Mouse (Mus musculus): Measurements from ENCODE around the gene Pbld1.

Gene Pbld1

DNA sequence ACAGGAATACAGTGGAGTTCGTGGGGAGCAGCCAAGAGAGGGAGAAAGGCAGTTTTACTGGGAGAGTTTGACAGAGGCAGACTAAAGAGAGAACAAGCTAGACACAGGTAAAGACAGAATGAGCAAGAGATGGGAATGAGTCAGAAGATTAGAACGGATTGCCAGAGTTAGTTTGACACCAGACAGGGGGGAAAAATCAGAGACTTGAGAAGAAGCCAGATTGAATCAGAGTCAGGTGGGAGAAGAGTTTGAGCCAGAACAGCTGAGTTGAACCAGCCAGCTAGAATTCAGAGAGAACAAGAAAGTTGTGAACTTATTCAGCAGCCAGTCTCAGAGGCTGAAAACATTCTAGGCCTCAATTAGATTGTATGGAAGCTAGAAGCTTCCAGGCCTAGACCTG lies at the start of gene Pbld1:
TSS of gene Pbld1 (plus strand) at position 301 of the 400 bp plus-strand sequence.
- no peak for DNase-seq (ENCODE audit: low spot score)

- DNase-seq (ENCODE audit: low spot score) = no peak
Observed at GRCm38 (mm10) chr10:63010268-63010667, 49.7 kb upstream of the Pbld1 start.

DNA sequence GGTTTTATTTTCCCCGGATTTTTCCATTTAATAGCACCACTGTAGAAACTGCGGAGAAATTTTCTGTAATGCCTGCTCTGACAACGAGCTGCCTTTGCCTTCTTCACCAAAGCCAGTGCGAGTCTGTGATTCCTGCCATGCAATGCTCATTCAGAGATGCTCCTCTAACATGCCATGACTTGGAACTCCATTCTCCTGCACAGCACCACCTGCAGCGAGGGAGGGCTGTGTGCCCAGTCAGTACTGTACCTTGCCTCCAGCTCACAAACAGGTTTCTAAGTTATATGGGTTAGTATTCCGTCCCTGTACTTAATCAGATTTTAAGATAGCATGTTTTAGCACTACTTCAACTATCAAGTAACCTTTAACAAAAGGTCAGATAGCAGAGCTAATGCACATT lies 48.4 kb upstream of the Pbld1 start:
- no peak for DNase-seq (ENCODE audit: low spot score)

DNA sequence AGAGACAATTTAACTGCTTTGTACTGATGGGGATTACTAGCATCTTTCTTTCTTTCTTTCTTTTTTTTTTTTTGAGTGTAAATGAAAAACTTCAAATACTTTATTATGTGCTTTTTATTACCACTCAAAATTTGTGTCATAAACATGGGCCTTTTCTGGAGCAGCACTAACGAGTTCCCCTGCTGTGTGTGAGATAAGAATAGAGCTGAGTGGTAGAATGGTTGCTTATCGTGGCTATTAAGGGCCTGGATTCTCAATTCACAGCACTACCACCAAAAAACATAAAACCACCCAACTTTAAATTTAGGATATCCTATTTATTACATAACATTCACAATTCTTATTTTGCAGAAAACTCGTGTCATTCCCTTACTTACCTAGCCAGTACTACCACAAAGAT lies 46.5 kb upstream of the Pbld1 start:
- no peak for DNase-seq (ENCODE audit: low spot score)

- DNase-seq (ENCODE audit: low spot score) = no peak
Observed at GRCm38 (mm10) chr10:63014168-63014567, 45.8 kb upstream of the Pbld1 start.

DNA sequence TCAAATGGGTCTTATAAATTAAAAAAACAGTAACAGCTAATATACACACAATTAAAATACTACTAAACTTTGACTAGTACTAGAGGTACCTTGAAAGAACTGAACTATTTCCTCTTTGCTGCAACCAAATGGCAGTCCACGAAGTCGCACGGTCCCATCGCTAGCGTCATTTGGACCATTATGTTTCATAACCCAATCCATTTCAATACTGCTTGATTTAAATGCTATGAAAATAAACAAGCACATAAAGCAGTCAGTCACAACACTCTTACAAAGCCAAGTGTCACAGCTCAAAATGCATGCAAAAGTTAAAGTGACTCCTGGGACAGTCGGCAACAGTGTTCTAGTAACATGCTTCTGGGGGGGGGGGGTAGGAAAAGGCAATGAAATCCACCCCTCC lies 40.7 kb upstream of the Pbld1 start:
- DNase-seq (ENCODE audit: low spot score) = no peak

GRCm38 (mm10) chr10:63021702-63022101 lies 38.3 kb upstream of the Pbld1 start:
- no peak for DNase-seq (ENCODE audit: low spot score)

DNA sequence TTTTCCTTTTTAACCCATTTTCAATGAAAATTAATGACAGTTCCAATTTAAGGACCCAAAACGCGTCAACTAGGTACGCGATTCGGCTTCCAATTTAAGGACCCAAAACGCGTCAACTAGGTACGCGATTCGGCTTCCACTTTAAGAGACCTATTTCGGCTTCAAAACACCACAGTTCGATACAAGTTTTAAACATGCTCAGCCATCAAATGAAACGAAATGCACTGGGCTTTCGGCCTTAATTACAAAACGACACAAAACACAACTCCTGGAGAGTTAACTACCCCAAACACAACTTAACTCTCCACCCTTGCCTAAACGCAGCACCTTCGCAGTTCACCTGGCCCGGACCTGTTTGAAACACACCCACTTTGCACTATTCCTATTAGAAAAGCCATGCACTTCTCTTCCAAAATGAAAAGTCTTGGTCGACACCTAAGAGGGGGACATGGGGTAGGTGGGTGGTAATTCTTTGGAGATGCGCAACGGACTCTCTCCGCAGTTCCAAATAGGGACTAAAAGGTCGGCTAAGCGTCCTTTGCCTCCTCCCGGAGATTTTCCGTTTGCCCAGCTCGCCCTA lies 37.3 kb upstream of the Pbld1 start:
- DNase-seq (ENCODE audit: low spot score) = no peak

- DNase-seq (ENCODE audit: low spot score) = peak; percentile 66
Observed at GRCm38 (mm10) chr10:63023121-63023748, 36.7 kb upstream of the Pbld1 start.

- peak; percentile 98 for DNase-seq (ENCODE audit: low spot score)
Observed at GRCm38 (mm10) chr10:63023749-63024579, 36.0 kb upstream of the Pbld1 start, which contains the start of the genes Hnrnph3 and Pbld2. Gene Hnrnph3, minus strand, starts transcription at chr10:63024217. Gene Pbld2, plus strand, starts transcription at chr10:63024315.

- DNase-seq (ENCODE audit: low spot score) = peak; percentile 70
Observed at GRCm38 (mm10) chr10:63024580-63024910, 35.4 kb upstream of the Pbld1 start.

GRCm38 (mm10) chr10:63025016-63025415 lies 34.9 kb upstream of the Pbld1 start:
- no peak for DNase-seq (ENCODE audit: low spot score)

DNA sequence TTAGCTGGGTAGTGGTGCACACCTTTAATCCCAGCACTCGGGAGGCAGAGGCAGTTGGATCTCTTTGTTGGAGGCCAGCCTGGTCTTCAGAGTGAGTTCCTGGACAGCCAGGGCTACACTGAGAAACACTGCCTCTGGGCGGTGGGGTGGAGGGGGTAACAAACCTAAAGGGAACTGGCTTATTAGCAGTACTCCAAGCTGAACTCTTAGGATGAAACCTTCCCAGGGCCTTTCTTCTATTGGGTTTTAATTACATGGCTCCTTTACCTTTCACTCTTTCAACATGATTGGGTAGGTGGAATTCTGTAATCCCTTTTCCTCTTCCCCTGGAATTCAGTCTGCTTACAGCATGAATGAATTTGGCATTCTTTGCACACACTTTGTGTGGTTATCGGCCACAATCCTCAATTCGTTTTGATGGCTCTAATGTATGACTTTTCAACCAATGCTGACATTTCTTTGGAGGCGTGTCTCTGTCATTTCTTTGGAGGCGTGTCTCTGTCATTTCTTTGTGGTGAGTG lies 34.4 kb upstream of the Pbld1 start:
- DNase-seq (ENCODE audit: low spot score) = no peak

- DNase-seq (ENCODE audit: low spot score) = no peak
Observed at GRCm38 (mm10) chr10:63026156-63026794, 33.7 kb upstream of the Pbld1 start.

GRCm38 (mm10) chr10:63026795-63027160 lies 33.2 kb upstream of the Pbld1 start:
- peak; percentile 32 for DNase-seq (ENCODE audit: low spot score)

GRCm38 (mm10) chr10:63027376-63028161 lies 32.4 kb upstream of the Pbld1 start:
- DNase-seq (ENCODE audit: low spot score) = no peak

GRCm38 (mm10) chr10:63028396-63028795 lies 31.6 kb upstream of the Pbld1 start:
- DNase-seq (ENCODE audit: low spot score) = no peak

- no peak for DNase-seq (ENCODE audit: low spot score)
Observed at GRCm38 (mm10) chr10:63032267-63032666, 27.7 kb upstream of the Pbld1 start.

GRCm38 (mm10) chr10:63032956-63033355 lies 27.0 kb upstream of the Pbld1 start:
- DNase-seq (ENCODE audit: low spot score) = no peak

DNA sequence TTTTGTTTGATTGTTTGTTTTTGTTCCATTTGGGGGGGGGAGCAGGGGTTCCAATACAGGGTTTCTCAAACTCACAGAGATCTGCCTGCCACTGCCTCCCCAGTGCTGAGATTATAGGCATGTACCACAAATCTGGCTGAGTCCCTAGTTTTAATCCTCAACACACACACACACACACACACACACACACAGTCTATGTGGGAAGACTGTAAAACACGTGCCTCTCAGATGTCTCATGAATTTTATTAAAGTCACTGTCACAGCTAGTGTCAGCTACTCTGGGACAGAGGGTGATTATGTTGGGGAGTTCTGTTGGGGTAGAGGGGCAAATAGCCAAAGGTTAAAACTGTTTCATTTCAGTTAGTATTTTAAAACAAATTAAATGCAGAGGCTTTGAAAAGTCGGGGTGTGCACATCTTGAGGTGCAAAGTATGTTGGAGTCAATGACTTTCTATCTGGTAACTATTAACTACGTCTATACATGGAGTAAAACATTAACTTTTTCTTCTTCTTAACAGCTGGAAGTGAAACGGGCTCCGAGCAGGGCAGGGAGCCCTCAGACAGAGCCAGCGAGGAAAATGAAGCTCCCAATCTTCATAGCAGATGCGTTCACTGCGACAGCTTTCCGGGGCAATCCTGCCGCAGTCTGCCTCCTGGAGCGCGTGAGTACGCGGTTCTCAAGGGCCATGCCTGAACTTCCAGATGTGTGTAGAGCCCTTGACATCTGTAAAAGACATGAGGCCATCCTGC lies 21.2 kb upstream of the Pbld1 start:
- DNase-seq (ENCODE audit: low spot score) = no peak

Measured in layer of hippocampus, adult 11-12 months (tissue).